Mouse (Mus musculus): ENCODE results near the gene Rapgef2. TPM values are rescaled to one million over a fixed set of nuclear protein-coding genes. Genes with fewer than 3 reads are reported as not detected.

Gene Rapgef2
- 10 to 100 TPM; 12.7 to 14.4 (median 13.4) TPM for total RNA-seq (2022)

- DNase-seq (ENCODE audit: low spot score in 2 of 2) = peak; percentile 73 to 80
Measured at GRCm38 (mm10) chr3:79286376-79287107, at the start of gene Rapgef2. Gene Rapgef2, minus strand, starts transcription at chr3:79286517.

- no peak for DNase-seq (ENCODE audit: low spot score in 2 of 2)
Measured at GRCm38 (mm10) chr3:79333643-79334200, 47.4 kb upstream of the Rapgef2 start.

DNA sequence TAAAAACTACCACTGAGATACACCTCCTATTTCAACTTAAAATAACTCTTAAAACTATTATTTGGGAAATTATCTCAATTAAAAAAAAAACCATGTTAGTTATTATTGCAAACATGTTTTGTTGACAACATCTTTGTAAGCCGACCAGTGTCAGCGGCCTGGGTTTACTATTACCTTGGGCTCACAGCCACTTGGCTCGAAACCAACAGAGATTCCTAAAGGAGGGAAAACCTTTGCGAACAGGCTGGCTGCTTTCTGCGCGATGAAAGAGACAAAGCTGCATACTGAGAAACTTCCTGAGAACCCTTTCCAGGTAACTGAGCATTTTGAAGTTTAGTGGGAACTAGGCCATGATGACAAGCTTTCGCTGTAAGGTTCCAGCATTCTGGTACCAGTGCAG lies 46.7 kb upstream of the Rapgef2 start:
- no peak for DNase-seq (ENCODE audit: low spot score in 2 of 2)

- DNase-seq (ENCODE audit: low spot score in 2 of 2) = no peak
Measured at GRCm38 (mm10) chr3:79329691-79330315, 43.5 kb upstream of the Rapgef2 start.

DNA sequence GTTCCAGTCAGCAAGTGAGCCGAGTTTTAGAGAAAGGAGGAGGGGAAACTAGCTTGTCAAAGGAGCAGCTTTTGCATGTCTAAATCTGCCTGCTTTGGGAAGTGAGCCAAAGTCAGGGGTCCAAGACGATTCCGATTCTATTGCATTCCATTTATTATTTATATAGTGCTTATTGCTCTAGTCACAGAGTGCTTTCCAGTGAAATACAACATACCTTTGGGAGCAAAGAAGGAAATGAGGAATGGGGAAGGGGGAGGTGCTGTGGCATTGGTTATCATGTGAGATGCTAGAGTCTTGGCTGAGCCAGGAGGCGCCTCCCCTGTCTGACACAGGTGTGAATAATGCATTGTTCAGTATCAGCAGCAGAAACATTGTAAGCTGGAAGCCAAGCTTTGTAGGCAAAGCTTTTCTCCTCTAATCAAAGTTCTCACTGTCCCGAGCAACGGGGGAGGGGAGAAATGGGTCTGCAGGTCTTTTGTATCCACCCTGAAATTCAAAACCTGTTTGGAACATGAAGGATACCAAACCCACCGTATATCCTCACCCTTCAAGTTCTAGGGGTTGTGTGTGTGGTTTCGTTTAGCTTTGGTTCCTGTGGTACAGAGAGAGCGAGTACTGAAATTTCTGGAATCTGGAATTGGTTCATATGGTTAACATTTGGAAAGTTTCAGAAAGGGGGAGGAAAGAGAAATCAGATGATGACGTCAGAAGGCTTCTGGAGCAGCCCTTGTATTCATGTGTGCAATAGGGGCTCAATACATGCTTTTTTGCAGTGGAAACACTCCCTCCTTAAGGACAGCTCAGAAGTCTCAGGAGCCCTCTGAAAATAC lies 38.6 kb upstream of the Rapgef2 start:
- no peak for DNase-seq (ENCODE audit: low spot score in 2 of 2)

- DNase-seq (ENCODE audit: low spot score in 2 of 2) = no peak
Measured at GRCm38 (mm10) chr3:79314006-79314698, 27.8 kb upstream of the Rapgef2 start.

DNA sequence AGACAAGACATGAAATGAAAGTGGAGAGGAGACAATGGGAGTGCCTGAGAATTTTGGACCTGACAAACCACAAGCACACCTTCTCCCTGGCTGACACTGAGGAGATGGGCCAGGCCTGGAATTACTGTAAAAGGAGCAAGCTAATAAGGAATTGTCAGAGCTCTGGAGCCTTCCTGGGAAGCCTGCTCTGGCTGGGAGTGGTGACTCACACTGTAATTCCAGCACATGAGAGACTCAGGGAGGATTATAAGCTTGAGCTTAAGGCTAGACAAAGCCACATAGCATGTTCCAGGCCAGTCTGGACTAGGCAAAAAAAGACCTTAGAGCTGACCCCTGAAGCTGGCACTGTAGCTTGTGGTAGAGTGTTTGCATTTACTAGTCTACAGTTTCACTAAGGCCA lies 25.6 kb upstream of the Rapgef2 start:
- no peak for DNase-seq (ENCODE audit: low spot score in 2 of 2)

- no peak for DNase-seq (ENCODE audit: low spot score in 2 of 2)
Measured at GRCm38 (mm10) chr3:79310184-79310583, 23.9 kb upstream of the Rapgef2 start.

- no peak for DNase-seq (ENCODE audit: low spot score in 2 of 2)
Measured at GRCm38 (mm10) chr3:79308605-79309004, 22.3 kb upstream of the Rapgef2 start.

DNA sequence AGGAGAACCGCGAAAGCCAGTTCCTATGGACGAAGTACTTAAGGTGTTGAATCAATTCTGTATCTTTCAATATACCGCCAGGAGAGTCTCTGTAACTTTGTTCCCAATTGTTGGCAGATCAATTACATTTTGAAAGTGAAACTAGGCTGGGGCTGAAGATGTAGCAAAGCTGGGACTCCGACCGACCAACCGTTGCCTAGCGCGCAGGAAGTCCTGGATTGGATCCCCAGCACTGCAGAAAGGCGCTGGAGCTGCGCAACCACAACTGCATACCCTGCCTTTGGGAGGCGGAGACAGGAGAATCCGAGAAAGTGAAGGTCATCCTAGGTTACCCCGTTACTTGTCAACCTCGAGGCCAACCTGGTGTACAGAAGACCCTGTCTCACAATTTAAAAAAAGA lies 13.1 kb upstream of the Rapgef2 start:
- no peak for DNase-seq (ENCODE audit: low spot score in 2 of 2)

DNA sequence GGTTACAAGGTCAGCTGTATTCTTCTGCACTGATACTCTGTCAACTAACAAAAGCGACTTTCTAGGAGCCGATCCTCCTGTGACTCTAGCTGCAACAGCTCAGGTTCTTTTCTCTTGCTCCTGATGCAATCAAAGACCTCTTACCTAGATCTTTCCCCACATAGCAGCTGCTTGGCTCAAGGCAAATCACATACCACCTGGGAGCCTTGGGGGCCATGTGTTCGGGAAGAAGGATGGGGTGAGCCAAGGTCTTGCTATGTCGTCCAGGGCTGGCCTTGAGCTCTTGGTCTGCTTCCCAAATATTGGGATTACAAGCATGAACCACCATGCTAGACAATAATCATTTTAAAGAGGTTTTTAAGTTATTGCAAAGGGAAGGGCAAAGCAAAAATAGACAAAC lies 11.0 kb upstream of the Rapgef2 start:
- no peak for DNase-seq (ENCODE audit: low spot score in 2 of 2)

GRCm38 (mm10) chr3:79296586-79296985 lies 10.3 kb upstream of the Rapgef2 start:
- no peak for DNase-seq (ENCODE audit: low spot score in 2 of 2)

- DNase-seq (ENCODE audit: low spot score in 2 of 2) = no peak
Measured at GRCm38 (mm10) chr3:79296049-79296448, 9.7 kb upstream of the Rapgef2 start.

GRCm38 (mm10) chr3:79294701-79295100 lies 8.4 kb upstream of the Rapgef2 start:
- DNase-seq (ENCODE audit: low spot score in 2 of 2) = no peak

DNA sequence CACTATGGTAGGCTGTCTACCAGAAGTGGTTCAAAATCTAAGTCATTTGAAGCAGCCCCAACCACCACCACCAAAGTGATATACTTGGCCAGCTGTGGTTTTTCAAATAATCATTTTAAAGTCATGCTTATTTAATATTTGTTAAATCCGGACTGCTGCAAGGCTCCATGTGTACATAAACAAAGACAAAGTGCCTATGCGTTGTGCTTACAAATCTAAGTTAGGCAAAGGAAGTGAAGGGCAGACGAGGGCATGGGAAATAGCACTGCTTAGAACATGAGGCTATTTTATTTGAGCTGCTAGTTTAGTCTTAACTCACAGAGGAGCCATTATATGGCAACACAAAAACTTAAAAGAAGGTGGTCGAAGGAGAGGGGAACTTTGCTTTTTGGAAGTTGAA lies 6.7 kb upstream of the Rapgef2 start:
- no peak for DNase-seq (ENCODE audit: low spot score in 2 of 2)

GRCm38 (mm10) chr3:79289050-79289449 lies 2.7 kb upstream of the Rapgef2 start:
- DNase-seq (ENCODE audit: low spot score in 2 of 2) = no peak

DNA sequence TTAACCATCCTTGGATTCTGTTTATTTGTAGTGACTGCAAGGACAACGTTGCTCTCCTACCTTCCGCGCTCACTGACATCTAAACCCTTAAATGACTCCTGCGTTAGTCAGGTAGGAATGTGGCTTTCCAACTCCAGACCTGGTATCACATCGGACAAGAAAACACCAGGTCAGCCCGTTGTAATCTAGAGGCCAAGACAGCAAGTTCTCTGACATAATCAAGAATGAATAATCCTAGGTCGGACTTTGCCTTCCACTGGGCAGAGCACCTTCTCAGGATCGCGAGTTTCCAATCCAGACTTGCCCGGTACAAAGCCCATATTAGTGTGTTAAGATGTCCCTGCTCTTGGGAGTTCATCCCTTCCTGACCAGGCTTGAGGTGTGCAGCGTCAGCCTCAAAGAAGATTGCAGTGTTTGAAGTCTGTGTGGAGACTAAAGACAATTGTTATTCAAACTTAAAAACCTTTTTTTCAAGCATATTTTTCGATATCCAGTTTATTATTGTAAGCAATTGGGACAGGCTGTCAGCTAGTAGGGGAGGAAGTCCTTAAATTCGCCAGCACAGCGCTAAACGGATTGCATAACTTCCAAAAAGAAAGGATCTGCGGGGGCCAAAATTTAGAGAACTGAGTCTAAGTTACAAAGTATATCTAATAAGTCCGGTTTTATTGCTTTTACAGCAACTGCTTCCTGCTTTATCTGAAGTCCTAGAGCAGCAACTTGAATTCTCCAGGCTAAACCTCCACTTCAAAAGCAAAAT lies 1.6 kb upstream of the Rapgef2 start:
- DNase-seq (ENCODE audit: low spot score in 2 of 2) = no peak

- DNase-seq (ENCODE audit: low spot score in 2 of 2) = peak; percentile 87 to 92
Measured at GRCm38 (mm10) chr3:79287108-79287576, 825 bp upstream of the Rapgef2 start.

- DNase-seq (ENCODE audit: low spot score in 2 of 2) = peak in 1 of 2 experiments; percentile 5
Measured at GRCm38 (mm10) chr3:79286031-79286375, 314 bp downstream of the Rapgef2 start.

DNA sequence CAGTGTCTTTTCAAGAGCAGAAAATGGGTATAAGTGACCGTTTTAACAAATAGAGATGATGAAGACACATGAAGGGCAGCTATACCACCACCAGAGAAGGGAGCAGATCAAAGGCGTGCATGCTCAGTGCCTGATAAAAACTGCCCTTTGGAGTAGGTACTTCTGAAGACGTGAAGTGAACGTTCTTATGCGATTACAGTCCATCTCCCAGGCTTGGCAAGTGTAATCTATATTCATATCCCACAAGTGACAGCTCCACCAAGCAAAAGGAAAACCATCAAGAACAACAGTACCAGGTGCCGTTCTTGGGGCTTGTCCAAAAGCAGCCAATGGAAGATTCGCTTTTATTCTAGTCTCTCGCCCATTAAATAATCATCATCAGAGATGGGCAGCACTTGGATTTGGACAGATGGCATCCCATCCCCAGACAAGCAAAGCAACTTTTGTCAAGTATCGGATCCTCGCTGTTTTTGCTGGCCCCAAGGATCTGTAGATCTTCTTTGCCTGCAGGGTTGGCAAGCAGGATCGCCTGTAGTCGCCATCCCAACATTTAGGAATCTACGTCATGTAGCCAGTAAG lies 1.1 kb downstream of the Rapgef2 start:
- no peak for DNase-seq (ENCODE audit: low spot score in 2 of 2)

All from gastrocnemius, adult 8-10 months (tissue).